Mouse (Mus musculus) urinary bladder, postnatal 36 days (tissue): Measurements from ENCODE around the gene Apbb2.

Source experiments
- DNase-seq, 2 experiments: peaks; one replicate each; pipeline ENCODE4 v3.0.0; 2022; ENCODE audit warnings: low spot score in 2 of 2, mixed read lengths in 1 of 2

The Apbb2 gene

GRCm38 (mm10) chr5:66384806-66385446, 233.7 kb downstream of the Apbb2 start:
- no peak for DNase-seq

- DNase-seq, result no peak
These were observed 234.5 kb downstream of the Apbb2 start for GRCm38 (mm10) chr5:66384114-66384513.

DNA sequence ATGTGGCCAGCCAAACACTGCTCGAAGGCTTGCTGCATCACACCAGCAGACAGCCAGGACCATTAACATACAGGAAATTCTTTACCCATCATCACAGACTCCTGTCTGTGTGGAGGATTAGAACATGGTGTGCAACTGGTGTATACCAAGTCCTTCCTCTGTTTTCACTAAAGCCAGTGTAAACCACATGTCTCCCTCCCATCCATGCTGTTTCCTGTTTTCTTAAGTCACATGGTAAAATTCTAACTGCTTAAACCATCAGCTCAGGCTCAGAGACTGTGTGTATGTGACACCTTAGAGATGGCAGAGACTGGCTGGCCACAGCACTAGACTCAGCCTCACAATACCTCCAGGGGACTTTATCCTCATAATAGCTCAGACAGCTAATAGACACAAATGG, 236.5 kb downstream of the Apbb2 start:
- no peak for DNase-seq

DNA sequence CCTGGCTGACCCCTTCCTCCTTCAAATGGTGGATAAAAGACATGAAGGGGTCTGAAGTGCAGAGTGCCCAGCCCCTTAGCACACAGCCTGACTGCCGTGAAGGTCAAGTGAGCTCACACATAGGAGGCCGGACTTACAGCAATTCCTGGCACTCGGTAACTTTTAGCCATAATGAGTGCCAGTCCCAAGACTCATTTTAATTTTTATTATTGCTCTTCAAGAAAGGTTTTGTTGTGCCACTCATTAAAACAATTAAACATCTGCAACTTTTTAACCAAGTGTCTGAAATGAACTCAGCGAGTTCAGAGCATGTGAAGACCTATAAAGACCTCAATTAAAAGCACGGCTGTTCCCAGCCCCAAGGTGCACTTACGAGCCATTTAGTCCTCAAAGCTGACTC, 239.6 kb downstream of the Apbb2 start:
- no peak for DNase-seq

GRCm38 (mm10) chr5:66376589-66377270, 241.9 kb downstream of the Apbb2 start:
- DNase-seq, result peak in 1 of 2 experiments; percentile 34

DNA sequence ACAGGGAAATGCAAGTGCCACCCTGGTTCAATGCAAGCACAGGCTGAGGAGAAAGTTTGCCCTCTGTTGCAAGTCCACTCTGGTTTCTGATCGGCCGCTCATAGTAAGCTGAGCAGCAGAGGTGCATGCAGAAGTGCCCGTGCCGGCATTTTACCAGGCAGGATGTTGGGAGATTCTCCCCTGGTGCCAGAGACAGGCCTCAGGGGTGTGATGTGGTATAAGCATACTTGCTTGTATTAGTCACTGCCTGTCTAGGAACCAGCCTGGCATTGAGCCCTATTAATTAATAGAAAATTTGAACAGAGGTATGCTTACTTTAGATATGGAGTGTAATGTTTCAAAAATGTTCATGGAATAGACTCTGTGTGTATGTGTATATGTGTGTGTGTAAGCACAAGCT, 244.2 kb downstream of the Apbb2 start:
- no peak for DNase-seq

GRCm38 (mm10) chr5:66373515-66374164, 244.9 kb downstream of the Apbb2 start:
- no peak for DNase-seq

GRCm38 (mm10) chr5:66371131-66371530, 247.5 kb downstream of the Apbb2 start:
- DNase-seq, result no peak

DNA sequence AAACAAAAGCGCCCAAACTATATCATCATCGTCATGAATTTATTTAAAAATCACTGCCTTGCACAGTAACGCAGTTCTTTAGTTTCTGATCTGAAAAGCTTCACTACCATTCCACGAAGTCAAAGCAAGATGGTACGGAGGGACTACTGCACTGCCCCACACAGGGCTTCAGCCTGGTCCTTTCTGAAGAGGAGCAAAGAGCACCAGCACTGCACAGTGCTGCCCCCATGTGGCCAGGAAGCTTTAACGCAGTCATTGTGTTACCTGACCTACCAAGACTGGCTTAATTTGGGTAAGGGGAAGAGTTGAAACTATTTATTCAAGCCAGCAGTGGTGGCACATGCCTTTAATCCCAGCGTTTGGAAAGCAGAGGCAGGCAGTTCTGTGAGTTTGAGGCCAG, 249.6 kb downstream of the Apbb2 start:
- peak in 1 of 2 experiments; percentile 15 for DNase-seq

DNA sequence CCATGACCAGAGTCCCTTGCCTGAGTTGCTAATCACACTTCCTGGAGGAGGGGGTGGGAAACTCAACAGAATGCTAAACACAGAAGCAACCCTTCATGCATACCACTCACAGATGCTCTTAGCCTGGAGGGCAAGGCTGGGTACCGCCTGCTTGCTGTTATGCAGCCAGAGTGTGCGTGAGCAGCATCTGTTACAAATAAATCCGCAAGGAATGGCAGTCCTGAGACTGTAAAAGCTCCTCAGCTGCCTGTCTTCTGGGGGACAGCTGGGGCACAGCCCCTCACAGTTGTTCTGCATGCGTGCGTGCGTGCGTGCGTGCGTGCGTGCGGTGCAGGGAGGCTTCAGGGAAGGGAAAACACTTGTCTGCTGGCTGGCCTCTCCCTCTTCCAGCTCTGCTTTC, 250.9 kb downstream of the Apbb2 start:
- DNase-seq, result no peak

GRCm38 (mm10) chr5:66363274-66364261, 255.0 kb downstream of the Apbb2 start:
- DNase-seq, result no peak

DNA sequence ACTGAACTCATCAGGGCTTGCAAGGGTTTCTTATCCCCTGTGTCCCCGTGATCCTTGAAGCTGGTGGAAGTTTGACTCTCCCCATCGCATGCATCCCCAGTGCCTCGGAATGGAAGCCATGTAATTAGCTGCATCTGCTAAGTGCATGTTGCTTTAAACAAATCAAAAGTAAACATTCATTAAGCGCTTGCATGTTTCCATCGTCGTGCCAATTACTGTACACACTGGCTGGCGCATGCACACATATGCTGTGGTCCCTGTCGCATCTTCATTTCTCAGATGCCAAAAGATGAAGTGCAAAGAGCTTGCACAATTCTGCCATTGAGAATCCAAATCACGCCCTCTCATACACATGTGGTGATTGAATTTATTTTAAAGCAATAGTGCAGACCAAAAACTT, 257.8 kb downstream of the Apbb2 start:
- no peak for DNase-seq

DNA sequence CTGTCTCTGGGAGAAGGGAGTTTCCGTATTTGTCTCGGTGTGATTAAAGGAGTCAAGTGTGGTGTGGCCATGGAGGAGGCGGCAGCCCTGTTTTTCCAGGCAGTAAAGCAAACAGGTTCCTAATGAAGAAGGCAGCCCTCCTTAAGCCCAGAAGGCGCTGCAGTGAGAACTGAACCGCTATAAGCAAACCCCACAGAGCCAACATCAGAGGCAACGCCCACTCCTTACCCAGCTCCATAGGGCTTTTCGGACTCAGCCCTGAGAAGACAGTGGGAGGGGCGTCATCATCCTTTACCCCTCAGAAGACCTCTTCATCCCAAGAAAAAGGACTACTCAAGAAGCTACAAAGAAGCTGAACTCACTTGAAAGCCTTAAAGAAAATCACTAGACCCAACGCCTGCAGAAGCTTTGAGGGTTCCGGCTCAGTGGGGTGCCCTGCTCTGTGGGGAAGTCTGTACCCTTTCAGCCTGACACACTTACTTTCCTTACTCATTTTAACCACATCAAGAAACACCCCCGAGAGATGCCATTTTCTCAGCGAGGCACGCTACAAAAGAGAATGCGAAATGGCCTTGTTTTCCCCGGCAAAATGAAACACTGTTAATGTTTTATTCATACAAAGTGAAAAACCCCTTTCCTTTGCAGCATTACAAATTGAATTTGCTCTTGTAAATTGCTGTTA, 258.7 kb downstream of the Apbb2 start:
- no peak for DNase-seq

DNA sequence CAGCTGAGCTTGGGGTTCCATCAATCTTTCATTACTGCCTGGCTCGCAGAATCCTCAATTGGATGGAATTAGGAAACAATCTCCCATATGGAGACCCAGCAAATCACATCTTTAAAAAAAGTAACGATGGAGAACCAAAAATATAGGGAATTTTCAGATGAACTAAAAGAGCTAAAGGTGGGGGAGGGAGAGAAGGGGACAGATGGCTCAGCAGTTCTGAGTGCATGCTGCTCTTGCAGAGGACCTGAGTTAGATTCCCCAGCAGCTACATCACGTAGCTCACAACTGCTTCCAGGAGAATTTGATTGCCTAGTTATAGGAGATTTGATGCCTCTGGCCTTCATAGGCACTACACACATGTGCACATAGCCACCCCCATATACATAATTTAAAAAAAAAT, 263.4 kb downstream of the Apbb2 start:
- DNase-seq, result no peak

GRCm38 (mm10) chr5:66353876-66354275, 264.7 kb downstream of the Apbb2 start:
- no peak for DNase-seq

DNA sequence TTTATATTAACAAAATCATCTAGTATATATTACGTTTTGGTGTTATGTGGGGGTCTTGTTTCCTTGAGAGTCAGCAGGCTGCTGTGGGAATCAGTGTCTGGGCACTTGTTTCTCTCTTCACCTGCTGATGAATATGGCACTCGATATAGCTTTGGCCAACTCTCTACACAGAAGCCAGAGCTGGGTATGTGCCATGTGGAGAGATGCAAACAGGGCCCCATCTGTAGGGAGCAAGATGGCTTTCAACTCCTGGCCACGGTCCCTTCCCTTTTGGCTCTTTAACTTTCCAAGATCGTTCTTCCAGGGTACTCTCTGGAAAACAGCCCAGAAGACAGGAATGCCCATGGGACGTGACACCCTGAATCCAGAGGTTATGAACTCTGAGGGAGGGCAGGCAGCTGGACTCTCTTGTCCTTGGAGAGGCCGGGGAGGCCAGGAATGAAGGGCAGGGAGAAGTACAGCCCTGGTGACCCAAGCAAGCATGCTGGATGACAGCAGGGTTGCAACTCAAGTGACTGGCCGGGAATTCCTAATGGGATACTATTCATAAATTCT, 266.7 kb downstream of the Apbb2 start:
- DNase-seq, result no peak

- DNase-seq, result no peak
These were observed 267.5 kb downstream of the Apbb2 start for GRCm38 (mm10) chr5:66351064-66351463.

DNA sequence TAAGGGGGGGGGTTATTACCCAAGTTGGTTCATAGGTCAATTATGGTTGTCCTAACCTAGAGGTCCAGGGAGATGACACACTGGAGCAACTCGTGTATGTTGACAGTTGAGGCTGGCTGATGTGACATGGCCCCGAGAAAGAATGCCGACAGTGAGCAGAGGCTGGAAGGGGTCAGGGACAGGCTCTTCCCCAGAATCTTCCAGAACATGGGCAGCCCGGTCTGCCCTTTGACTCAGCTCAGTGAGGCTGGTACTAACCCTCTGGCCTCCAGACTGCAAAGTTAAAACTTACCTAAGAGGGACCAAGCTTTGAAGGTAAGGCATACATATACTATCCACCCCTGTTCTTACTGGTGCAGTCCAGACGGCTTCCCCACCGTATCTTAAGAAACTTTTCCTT, 268.0 kb downstream of the Apbb2 start:
- DNase-seq, result no peak

DNA sequence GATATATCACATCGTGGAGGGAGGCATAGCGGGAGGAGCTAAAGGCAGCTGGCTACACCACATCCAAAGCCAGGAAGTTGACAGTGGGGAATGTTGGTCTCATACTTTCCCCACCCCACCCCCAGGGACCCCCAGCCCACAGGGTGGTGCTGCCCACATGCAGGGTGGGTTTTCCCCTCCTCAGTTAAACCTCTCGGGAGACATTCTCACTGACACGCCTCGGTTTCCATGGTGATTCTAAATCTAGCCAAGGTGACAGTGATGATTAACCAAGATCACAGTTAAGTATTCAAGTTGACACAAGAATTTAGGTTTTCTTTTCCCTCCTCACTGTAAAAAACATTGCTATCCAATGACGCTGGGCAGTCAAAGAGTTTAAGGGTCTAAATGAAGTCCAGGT, 270.2 kb downstream of the Apbb2 start:
- no peak for DNase-seq

DNA sequence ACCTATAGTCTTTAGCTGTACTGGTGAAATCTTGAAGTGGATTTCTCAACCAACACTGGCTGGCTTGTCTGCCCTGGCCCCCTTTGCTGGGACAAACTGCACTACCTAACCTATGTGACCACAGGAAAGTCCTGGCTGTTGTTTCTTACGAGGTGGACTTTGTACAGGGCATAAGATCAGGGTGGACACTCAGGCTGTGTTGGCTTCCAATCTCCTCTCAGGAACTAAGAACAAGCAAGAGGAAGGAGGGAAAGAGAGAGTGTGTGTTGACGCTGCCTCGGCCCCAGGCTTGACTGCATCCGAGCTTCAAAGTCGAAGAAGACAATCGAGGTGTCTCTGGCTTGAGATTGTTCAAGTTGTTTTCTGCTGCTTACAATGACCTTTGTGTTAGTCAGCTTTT, 271.8 kb downstream of the Apbb2 start:
- no peak for DNase-seq

DNA sequence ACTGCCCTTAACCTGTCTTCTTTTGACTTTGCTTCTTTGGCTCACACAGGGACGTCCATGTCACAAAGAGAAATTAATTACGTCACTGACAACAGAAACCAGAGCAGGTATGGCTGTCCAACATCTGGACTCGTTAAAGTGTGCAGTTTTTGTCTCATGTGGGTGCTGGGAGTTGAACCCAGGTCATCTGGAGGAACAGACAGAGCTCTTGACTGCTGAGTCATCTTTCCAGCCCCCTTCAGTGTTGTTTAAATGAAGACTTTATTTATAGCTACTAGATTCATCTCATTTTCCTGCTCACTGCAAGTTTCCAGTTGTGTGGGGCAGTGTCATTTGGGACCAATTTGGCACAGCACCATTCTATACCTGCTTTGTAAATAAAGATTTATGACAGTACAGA, 273.4 kb downstream of the Apbb2 start:
- no peak for DNase-seq
